22 mouse cellular contexts compared by ENCODE assay signal in genomic region chr14:67126254-67126653, GRCm38 (mm10).
DNase-seq lines count a peak whose midpoint lies in the region; ATAC-seq lines count a peak whose summit lies in the region.
"Had no signal": no experiment of that assay in that cellular context is flagged by ENCODE, and none has a peak within 500 bp of the region (broad histone marks: within the 10 kb centered on the region; RNA-seq: fewer than 3 reads in every experiment).

No protein-coding gene starts in this region.

- no peak for ATAC-seq in hindbrain, embryonic 14.5 days (ENCODE audit: low FRiP score)
- no peak for ATAC-seq in hindbrain, embryonic 11.5 days (ENCODE audit: low FRiP score)
- ATAC-seq in neural tube, embryonic 13.5 days (ENCODE audit: low read depth), result no peak
- peak; percentile 79 for ATAC-seq in forebrain, embryonic 15.5 days (replicated peaks)
- ATAC-seq: intestine, embryonic 15.5 days had no signal

- H3K9ac ChIP-seq in hindbrain, embryonic 14.5 days, result no peak overlapping the region
- no peak overlapping the region for H3K9ac ChIP-seq in hindbrain, embryonic 11.5 days (ENCODE audit: low read depth, low read length)
- H3K9ac ChIP-seq in neural tube, embryonic 13.5 days, result no peak overlapping the region
- no peak overlapping the region for H3K9ac ChIP-seq in forebrain, embryonic 15.5 days (replicated peaks)
- H3K9ac ChIP-seq: embryonic facial prominence, embryonic 15.5 days; heart, embryonic 13.5 days; intestine, embryonic 15.5 days; midbrain, embryonic 12.5 days had no signal

- no peaks in the 10 kb centered on the region for H3K27me3 ChIP-seq in hindbrain, embryonic 14.5 days (ENCODE audit: control insufficient read depth, insufficient read depth, low read length)
- H3K27me3 ChIP-seq in hindbrain, embryonic 11.5 days (ENCODE audit: control insufficient read depth, insufficient read depth, low read length), result no peaks in the 10 kb centered on the region
- no peaks in the 10 kb centered on the region for H3K27me3 ChIP-seq in neural tube, embryonic 13.5 days
- no peaks in the 10 kb centered on the region for H3K27me3 ChIP-seq in forebrain, embryonic 15.5 days
- H3K27me3 ChIP-seq: embryonic facial prominence, embryonic 15.5 days; heart, embryonic 13.5 days; intestine, embryonic 15.5 days had no signal

- H3K4me2 ChIP-seq in hindbrain, embryonic 14.5 days (replicated peaks), result no peak overlapping the region
- no peak overlapping the region for H3K4me2 ChIP-seq in hindbrain, embryonic 11.5 days (replicated peaks; ENCODE audit: low read depth, low read length)
- no peak overlapping the region for H3K4me2 ChIP-seq in neural tube, embryonic 13.5 days
- H3K4me2 ChIP-seq in forebrain, embryonic 15.5 days (replicated peaks), result no peak overlapping the region
- H3K4me2 ChIP-seq: embryonic facial prominence, embryonic 15.5 days; heart, embryonic 13.5 days; intestine, embryonic 15.5 days; liver, embryonic 11.5 days; midbrain, embryonic 12.5 days had no signal

- peak; percentile 62 for DNase-seq in hindbrain, embryonic 14.5 days (ENCODE audit: low spot score)
- DNase-seq in hindbrain, embryonic 11.5 days (ENCODE audit: low spot score), result no peak
- DNase-seq in neural tube, embryonic 10.5 days (ENCODE audit: extremely low spot score, low spot score), result no peak
- DNase-seq in retina, postnatal 1 day, result peak; percentile 70
- DNase-seq in adrenal gland, adult 18-20 months (ENCODE audit: low spot score in 2 of 2), result no peak
- DNase-seq in lung, postnatal 10 days, result no peak
- DNase-seq: adrenal gland, adult 2 months; cerebellum, adult 9-10 months; heart, adult 11 months; heart, postnatal 36 days; kidney, adult 9 months; kidney, postnatal 25 days; lung, adult 18-20 months; thymus, postnatal 36 days had no signal

- peaks cover 14% of the 10 kb centered on the region for H3K4me1 ChIP-seq in hindbrain, embryonic 14.5 days (replicated peaks; ENCODE audit: control insufficient read depth, insufficient read depth, low read length)
- H3K4me1 ChIP-seq in hindbrain, embryonic 11.5 days (replicated peaks; ENCODE audit: control insufficient read depth, insufficient read depth, low read length), result no peaks in the 10 kb centered on the region
- peaks cover 14% of the 10 kb centered on the region; the same call in 1 of the 2 replicates for H3K4me1 ChIP-seq in neural tube, embryonic 13.5 days (replicated peaks)
- H3K4me1 ChIP-seq in forebrain, embryonic 15.5 days, result peaks cover 23% of the 10 kb centered on the region
- H3K4me1 ChIP-seq: intestine, embryonic 15.5 days; midbrain, embryonic 12.5 days had no signal

- peaks cover 6% of the 10 kb centered on the region for H3K9me3 ChIP-seq in hindbrain, embryonic 14.5 days (ENCODE audit: control insufficient read depth, low read length)
- H3K9me3 ChIP-seq in hindbrain, embryonic 11.5 days (ENCODE audit: control insufficient read depth, low read length), result no peaks in the 10 kb centered on the region
- 0 out of 2 replicates have a peak, but pooled peaks cover 6% of the 10 kb centered on the region for H3K9me3 ChIP-seq in neural tube, embryonic 13.5 days
- H3K9me3 ChIP-seq in forebrain, embryonic 15.5 days, result 0 out of 2 replicates have a peak, but pooled peaks cover 5% of the 10 kb centered on the region
- H3K9me3 ChIP-seq: heart, embryonic 13.5 days; intestine, embryonic 15.5 days; midbrain, embryonic 12.5 days had no signal

- H3K27ac ChIP-seq in hindbrain, embryonic 14.5 days, result peak overlapping the region; percentile 54
- H3K27ac ChIP-seq in hindbrain, embryonic 11.5 days (ENCODE audit: low read depth, low read length), result no peak overlapping the region
- H3K27ac ChIP-seq in neural tube, embryonic 13.5 days (replicated peaks), result peak overlapping the region; percentile 43
- H3K27ac ChIP-seq in forebrain, embryonic 15.5 days (replicated peaks), result peak overlapping the region; percentile 46
- H3K27ac ChIP-seq: embryonic facial prominence, embryonic 15.5 days; heart, embryonic 13.5 days; intestine, embryonic 15.5 days; macrophage; midbrain, embryonic 12.5 days had no signal

- no peak overlapping the region for H3K4me3 ChIP-seq in hindbrain, embryonic 14.5 days (replicated peaks; ENCODE audit: low read length)
- no peak overlapping the region for H3K4me3 ChIP-seq in hindbrain, embryonic 11.5 days (ENCODE audit: low read depth, low read length)
- no peak overlapping the region for H3K4me3 ChIP-seq in neural tube, embryonic 13.5 days
- no peak overlapping the region for H3K4me3 ChIP-seq in forebrain, embryonic 15.5 days
- H3K4me3 ChIP-seq: embryonic facial prominence, embryonic 15.5 days; heart, embryonic 13.5 days; intestine, embryonic 15.5 days; midbrain, embryonic 12.5 days had no signal

- H3K36me3 ChIP-seq in hindbrain, embryonic 14.5 days (replicated peaks; ENCODE audit: control insufficient read depth, insufficient read depth), result no peaks in the 10 kb centered on the region
- H3K36me3 ChIP-seq in hindbrain, embryonic 11.5 days (ENCODE audit: control insufficient read depth, insufficient read depth, low read length), result no peaks in the 10 kb centered on the region
- no peaks in the 10 kb centered on the region for H3K36me3 ChIP-seq in neural tube, embryonic 13.5 days
- no peaks in the 10 kb centered on the region for H3K36me3 ChIP-seq in forebrain, embryonic 15.5 days
- H3K36me3 ChIP-seq: embryonic facial prominence, embryonic 15.5 days; heart, embryonic 13.5 days; intestine, embryonic 15.5 days; midbrain, embryonic 12.5 days had no signal

- WGBS in hindbrain, embryonic 14.5 days, result 19% methylated on average over 6 of the region's 6 CpGs
- WGBS in hindbrain, embryonic 11.5 days, result 47% methylated on average over 6 of the region's 6 CpGs
- 36% methylated on average over 6 of the region's 6 CpGs for WGBS in neural tube, embryonic 13.5 days
- WGBS in forebrain, embryonic 15.5 days, result 14% methylated on average over 6 of the region's 6 CpGs

Comparison
In these comparisons a context has a peak if more than half of its experiments do, and no peak if none do; other contexts are left out.
1. DNase-seq: peak in hindbrain, embryonic 14.5 days (single experiment) and retina, postnatal 1 day (single experiment); none in hindbrain, embryonic 11.5 days (single experiment), neural tube, embryonic 10.5 days (single experiment), adrenal gland, adult 18-20 months (0 of 2) and lung, postnatal 10 days (single experiment).